Mouse (Mus musculus) ovary, adult 10 weeks (tissue): ENCODE data around the gene Arhgdib. TPM values are rescaled to one million over a fixed set of nuclear protein-coding genes. Genes with fewer than 3 reads are reported as not detected.

Experiments used
- polyA plus RNA-seq: library from polyadenylated mRNA; stranded (reverse); fragments of 350-450 nt; fragmentation: Illumina TruSeq; extraction: RNeasy Lipid Tissue Mini Kit (QIAGEN cat#74804); gene quantifications from one replicate; pipeline ENCODE4 v1.2.3, GENCODE M21; 2014

Arhgdib gene
- 11.5 TPM for polyA plus RNA-seq

DNA sequence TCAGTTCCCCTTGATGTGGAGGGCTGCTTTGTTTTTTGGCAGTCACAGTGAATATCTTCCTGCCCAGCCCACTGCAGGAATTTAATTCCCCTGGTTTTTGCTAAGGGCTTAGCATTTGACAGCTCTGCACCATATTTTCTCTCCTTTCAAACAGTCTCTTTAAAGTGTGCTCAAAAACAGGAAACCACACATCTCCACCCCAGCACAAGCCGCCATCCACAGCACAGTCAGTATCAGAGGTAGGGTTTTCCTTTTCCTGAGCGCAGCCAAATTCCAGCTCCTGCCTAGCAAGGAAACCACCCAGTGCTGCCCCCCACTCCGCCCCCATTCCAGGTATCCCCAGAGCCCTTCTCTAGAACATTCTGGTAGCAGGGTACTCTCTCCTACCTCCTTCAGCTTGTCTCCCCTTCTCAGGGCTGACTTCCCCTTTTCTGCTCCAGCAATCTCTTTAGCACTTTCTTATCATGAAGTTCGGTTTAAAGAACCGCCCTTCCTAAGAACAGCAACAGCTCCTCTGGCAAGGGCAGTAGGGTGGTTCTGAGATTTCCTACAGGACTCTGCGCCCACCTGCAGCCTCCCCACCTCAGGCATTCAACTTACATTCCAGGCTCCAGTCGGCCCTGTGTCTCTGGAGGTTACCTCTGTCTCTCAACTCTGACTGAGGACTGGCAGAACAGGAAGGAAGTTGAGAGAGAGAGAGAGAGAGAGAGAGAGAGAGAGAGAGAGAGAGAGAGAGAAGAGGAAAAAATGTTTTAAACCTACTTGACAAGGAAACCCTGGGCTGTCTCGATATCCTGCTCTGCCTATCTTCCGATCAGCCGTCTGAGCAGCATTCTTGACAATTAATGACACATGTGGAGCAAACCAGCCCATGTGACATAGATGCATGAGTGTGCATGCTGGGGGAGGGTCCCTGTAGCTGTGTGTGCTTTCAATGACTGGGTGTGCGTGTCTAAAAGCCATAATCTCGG lies at the start of gene Arhgdib:
Gene Arhgdib (minus strand): TSS at position 849 of the 971 bp plus-strand sequence.

DNA sequence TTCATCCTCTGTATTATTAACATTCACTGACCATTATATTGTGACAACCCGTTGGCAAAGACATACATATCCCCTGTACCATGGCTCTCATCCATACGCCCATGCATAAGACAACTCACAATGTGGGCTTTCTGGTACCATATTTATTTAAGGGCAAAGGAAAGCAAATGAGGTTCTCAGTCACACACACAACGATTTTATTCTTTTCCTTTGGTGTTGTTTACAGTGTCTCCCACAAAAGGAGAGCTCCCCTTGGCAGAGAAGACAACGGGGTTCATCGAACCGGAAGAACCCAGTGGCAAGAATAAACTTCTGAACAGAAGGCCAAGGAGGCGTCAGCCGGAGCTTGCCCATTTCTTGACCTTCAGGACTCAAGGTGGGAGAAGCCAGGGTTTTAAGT lies 18.2 kb downstream of the Arhgdib start, which contains the start of gene Pde6h:
Gene Pde6h (plus strand): TSS at position 301 of the 400 bp plus-strand sequence.

GRCm38 (mm10) chr6:136922080-136922479 lies 19.6 kb downstream of the Arhgdib start, which contains the start of gene Erp27:
Gene Erp27 (minus strand): TSS chr6:136922180.

GRCm38 (mm10) chr6:136875670-136876069 lies 66.0 kb downstream of the Arhgdib start, which contains the start of gene Mgp:
Gene Mgp (minus strand): TSS chr6:136875823.

Other genes starting within 250 kb of the Arhgdib start
- gene Gucy2c, start 160.1 kb downstream of the Arhgdib start, polyA plus RNA-seq = not detected
- gene Hist4h4, start 137.5 kb downstream of the Arhgdib start, polyA plus RNA-seq = not detected
- 4.6 TPM for gene H2afj, start 133.7 kb downstream of the Arhgdib start, polyA plus RNA-seq
- gene BC049715, start 114.3 kb downstream of the Arhgdib start, polyA plus RNA-seq = 0.51 TPM
- gene Wbp11, start 113.7 kb downstream of the Arhgdib start, polyA plus RNA-seq = 142 TPM
- 0.57 TPM for gene Smco3, start 106.4 kb downstream of the Arhgdib start, polyA plus RNA-seq
- gene Art4, start 84.2 kb downstream of the Arhgdib start, polyA plus RNA-seq = 25.6 TPM
- 138 TPM for gene Mgp, start 66.1 kb downstream of the Arhgdib start, polyA plus RNA-seq
- not detected for gene Erp27, start 19.7 kb downstream of the Arhgdib start, polyA plus RNA-seq
- gene Pde6h, start 18.1 kb downstream of the Arhgdib start, polyA plus RNA-seq = not detected
- gene Rerg, start 228.6 kb upstream of the Arhgdib start, polyA plus RNA-seq = 130 TPM